Mouse (Mus musculus) liver, embryonic 14.5 days (tissue): ENCODE measurements around the gene Nrip1.

Source experiments
- CTCF ChIP-seq: IDR thresholded peaks from 2 replicates; pipeline ENCODE4 v1.5.1; 2016; ENCODE audit warnings: antibody characterized with exemption, low read depth, control low read depth
- EP300 ChIP-seq: IDR thresholded peaks from 2 replicates; pipeline ENCODE4 v1.6.1; 2016; ENCODE audit warnings: antibody characterized with exemption, low read depth

DNA sequence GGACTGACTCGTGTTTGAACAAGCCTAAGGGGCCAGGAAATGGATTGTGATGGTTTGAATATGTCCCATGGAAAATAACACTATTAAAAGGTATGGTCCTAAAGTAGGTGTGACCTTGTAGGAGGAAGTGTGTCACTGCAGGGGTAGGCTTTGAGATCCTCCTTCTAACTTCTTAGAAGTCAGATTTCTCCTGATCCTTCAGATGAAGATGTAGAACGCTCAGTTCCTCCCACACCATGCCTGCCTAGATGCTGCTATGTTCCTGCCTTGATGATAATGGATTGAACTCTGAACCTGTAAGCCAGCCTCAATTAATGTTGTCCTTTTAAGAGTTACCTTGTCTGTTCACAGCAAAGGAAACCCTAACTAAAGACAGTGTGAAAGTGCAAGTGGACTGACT, 62.8 kb downstream of the Nrip1 start:
- TF ChIP-seq CTCF (no peak), EP300 (no peak)
